Mouse (Mus musculus) adrenal gland, postnatal 36 days (tissue): ENCODE data around the gene Ulk1. TPM values are rescaled to one million over a fixed set of nuclear protein-coding genes. Genes with fewer than 3 reads are reported as not detected.
A peak's percentile ranks its signal among the peaks of the same experiment; 100 is the strongest.
"Not testable (repeated sequence)": the region's sequence is repeated elsewhere in the genome, so short reads cannot be mapped to it uniquely, and the experiment has no call there.

ENCODE experiments used
- DNase-seq, 2 experiments: peaks; one replicate each; pipeline ENCODE4 v3.0.0; 2021; ENCODE audit warnings: mixed read lengths in 1 of 2
- total RNA-seq, 2 experiments: library from RNA; stranded (reverse); gene quantifications; 2 replicates each; pipeline ENCODE4 v1.2.3; 2021

Ulk1 gene
- total RNA-seq, 2 experiments from 2014 or later = 42.5 to 47.1 TPM

DNA sequence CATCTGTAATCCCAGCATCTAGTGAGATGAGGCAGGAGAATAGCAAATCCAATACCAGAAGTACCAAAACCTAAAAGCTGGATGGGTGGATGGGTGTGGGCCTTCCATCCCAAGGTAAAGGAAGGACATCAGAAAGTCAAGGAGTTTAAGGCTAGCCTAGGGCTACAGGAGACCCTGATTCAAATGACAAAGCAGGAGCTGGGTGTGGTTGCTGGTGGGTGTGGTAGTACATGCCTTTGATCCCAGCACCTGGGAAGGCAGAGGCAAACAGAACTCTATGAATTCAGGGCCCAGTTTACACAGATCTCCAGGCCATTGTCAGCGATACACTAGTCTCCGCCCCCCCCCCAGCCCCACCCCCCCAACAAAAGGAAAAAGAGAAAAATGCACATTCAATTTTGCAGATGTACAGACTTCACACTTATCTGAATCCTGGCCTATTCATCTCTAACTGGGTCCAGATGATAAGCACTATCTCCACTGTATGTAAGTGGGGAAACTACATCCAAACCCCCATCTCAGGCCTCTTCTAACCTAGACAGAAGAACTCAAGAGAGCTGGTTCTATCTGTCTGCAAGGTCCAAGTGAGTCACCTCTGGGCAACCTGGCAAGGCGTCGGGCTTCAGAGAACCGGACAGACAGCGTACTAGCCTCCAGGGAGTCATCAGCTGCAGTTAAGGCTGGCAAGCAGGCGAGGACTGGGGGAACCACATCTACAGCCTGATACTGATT, 5.7 kb downstream of the Ulk1 start:
- no peak for DNase-seq

- DNase-seq = no peak
These were observed 7.1 kb downstream of the Ulk1 start for GRCm38 (mm10) chr5:110802809-110803208.

GRCm38 (mm10) chr5:110802186-110802585, 7.7 kb downstream of the Ulk1 start:
- DNase-seq = no peak

- DNase-seq = no peak
These were observed 8.8 kb downstream of the Ulk1 start for GRCm38 (mm10) chr5:110801036-110801624.

GRCm38 (mm10) chr5:110797696-110798095, 12.2 kb downstream of the Ulk1 start:
- DNase-seq = peak; percentile 34 to 49

DNA sequence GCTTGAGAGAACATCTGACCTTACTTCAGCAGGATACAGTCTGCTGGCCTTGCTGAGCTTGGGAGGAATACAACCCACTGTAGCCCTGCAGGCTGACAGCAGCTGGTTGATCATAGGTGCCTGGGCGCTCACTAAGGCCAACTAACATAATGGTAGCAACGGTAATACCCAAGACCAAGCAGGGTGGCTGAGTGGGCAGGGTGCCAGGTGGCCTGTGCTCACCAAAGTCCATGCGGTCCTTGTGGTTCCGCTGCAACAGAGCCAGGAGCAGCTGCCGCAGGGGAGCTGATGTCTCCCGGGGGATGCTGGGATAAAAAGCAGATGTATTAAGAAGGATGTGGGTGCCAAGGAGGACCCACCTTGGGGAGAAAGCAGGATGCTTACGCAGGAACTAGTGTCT, 15.5 kb downstream of the Ulk1 start:
- DNase-seq = no peak

- peak in 1 of 2 experiments; percentile 40 for DNase-seq
These were observed 21.2 kb downstream of the Ulk1 start for GRCm38 (mm10) chr5:110788684-110789083.

DNA sequence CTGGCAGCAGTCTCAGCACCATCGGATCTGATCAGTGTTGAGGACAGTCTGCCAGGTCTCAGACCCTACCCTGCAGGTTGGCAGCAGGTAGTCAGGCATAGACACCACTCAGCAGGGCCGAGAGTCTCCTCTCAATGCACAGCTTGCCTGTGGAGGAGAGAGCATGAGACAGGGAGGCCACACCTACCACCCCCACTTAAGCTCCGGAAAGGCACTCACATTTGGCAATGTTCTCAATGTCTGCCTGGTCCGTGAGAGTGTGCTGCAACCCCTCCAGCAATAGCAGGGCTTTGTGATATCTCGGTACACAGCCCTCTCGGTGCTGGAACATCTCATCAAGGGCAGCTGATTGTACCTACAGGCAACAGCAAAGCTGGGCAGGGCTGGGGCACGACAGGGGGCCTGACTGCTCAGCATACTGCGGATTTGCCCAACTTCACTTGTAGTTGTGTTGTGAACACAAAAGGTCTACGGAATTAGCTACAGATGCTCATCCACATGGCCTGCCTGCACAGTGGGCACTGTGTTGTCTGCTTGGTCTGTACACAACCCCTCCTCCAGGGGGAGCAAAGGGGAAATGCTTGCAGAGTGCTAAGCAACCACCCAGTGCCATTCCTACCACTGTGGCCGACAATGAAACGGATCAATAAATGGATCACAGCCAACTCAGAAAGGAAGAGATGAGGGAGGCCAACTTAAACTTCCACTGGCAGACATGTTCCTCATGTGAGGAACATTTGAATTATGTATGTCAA, 23.6 kb downstream of the Ulk1 start:
- DNase-seq = no peak

DNA sequence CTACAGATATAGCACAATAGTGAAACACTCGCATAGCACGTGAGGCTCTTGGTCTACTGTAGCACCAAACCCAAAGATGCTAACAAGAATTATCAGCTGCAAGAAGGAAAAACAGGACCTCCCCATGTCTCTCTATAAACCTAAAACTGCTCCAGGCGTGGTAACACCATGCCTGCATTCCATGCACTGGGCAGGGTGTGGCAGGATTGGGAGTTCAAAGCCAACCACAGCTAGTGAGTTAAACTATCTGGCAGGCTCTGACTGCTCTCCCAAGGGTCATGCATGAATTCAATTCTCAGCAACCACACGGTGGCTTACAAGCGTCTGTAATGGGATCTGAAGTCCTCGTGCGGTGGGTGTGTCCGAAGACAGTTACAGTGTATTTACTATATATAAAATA, 26.7 kb downstream of the Ulk1 start:
- no peak for DNase-seq

DNA sequence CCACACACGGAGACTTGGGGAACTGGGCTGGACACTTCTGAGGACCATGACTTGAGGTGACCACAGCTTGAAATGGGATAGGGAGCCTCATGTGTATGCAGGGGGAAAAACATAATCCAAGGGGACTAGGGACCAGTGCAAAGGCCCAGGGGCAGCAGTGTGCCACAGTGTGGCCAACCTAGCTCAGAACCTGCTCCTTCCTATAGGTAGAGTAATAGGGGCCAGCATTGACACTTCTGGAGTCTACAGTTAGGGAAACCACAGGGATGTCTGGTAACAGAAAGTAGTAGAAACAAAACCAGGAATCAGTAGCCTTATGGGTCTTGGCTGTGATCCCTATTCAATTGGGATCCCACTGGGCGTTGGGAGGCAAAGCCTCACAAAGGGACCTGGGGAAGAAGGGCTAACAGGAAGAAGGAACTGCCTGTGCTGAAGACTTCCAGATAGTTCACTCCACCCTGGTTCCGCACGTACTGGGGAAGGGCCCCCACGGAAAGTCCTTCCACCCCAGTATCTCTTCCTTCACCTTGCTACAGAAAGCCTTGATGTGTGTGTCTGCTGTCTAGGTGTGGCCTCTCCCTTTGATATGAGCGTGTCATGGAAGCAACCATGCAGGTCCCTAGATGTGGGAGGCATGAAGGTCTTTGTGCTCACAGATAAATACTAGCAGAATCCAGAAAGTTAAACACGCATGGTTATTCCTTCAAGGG, 28.2 kb downstream of the Ulk1 start:
- no peak for DNase-seq

DNA sequence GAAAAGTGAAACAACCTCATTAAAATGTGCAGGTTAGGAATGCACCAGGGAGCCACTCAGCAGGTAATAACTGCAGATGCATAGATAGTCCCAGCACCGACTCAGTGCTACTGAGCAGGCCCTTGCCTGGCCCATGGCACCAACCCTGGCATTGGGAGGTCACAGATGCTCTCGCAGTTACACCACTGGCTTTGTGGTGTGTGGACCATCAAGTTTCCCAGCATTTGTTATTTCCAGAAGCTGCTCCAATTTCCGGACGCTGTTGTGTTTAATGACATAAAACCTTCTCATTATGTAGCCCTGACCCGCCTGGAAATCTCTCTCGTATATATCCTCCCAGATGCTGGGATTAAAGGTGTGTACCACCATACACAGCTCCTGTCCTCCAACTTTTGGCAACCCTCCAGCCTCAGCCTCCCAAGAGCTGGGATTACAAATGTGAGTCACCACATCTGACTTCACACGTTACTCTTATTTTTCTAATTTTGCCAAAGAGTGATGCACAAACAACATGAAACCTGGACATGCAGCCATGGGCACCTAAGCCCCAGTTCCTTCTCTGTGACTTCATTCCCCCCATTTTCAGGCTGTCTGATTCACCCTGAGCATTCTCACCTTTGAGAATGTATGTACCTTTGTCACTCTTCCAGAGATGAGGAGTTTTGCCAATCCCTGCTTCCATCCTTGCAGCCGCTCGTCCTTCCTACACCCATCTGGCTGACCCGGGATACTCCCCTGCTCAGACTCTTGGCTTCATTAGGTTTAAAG, 29.0 kb downstream of the Ulk1 start:
- no peak for DNase-seq

DNA sequence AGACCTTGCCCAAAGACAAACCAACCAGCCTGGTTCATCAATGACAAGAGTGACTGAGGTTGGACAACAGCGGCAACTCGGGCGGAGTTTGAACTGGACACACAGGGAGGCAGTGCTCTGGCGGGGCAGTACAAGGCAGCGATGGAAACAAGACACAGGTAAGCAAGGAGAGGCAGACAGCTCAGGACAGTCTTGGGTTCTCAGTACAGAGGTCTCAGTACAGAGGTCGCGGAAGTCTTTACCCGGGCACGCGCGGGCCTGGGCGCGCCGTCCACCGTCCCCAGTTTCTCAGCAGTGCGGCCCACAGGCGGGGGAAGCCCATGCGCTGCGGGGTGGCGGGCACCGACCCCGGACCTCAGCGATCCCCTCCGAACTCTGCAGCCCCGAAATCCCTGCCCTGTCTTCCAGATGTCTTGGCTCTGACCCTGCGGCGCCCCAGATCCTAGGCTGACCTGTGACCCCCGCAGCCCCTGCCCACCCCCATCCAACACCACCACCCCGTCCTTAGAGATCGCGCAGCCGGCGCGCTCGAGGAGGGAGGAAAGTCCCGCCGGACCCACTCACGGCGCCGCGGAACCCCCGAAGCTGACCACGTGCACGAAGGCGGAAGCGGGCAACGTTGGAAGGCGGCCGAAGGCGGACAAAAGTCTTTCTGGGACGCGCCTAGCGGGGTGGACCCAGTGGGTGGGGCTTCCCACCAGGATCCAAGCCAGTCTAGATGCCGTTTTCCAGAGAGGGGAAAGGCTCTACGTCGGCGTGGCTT, 29.7 kb downstream of the Ulk1 start, which contains the start of gene Pus1:
Gene Pus1, minus strand, starts transcription at position 662 of the 763 bp plus-strand sequence.
- DNase-seq = peak; percentile 97 to 98

DNA sequence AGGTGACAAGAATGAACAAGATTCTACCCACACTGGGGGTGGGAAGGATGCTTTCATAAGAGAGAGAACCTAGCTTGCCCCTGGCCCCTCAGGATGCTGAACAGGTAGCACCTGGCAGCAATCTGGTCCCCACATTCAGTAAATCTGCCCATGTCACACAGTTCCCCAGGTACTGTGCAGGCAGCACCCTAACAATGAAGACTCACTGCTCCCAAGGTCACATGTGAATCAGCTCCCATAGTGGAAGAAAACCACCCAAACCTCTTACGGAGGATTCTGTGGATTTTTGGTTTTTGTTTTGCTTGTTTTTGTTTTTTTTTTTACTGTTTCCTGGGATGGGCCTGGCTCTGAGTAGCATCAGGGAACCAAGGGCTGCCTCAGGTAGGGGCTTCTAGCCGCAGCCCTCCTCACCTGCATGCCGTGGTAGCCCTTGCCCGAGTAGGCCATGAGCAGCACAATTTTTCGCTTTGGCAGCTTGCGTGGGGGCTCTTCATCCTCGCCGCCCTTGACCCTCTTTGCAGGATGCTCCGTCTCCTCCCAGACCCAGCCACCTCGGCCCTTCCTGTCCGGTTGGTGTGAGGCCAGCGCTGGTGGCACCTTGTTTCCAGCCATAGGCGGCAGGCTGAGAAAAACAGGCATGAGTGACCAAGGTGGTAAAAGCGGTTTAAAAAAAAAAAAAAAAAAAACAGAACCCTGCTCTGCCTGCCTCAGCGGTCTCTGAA, 30.5 kb downstream of the Ulk1 start:
- peak; percentile 31 to 33 for DNase-seq

GRCm38 (mm10) chr5:110778263-110778662, 31.6 kb downstream of the Ulk1 start:
- DNase-seq = no peak

GRCm38 (mm10) chr5:110776141-110776540, 33.8 kb downstream of the Ulk1 start:
- no peak for DNase-seq

DNA sequence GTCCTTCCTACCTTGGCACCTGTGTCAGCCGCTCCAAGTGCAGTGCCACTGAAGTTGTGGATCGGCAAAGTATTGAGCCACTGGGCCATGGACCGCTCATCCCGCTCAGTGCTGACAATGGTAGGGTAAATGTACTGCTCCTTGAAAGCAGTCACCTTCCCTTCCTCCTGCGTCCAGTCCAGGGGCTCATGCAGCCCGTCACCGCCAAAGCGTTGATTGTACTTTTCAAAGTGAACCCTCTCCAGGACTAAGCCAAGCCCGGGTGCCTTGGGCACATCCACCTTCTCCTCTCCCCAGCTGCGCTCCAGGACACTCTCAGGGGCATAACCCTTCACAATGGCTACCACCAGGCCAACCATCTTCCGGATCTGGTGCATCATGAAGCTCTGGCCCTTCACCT, 35.4 kb downstream of the Ulk1 start:
- no peak for DNase-seq

DNA sequence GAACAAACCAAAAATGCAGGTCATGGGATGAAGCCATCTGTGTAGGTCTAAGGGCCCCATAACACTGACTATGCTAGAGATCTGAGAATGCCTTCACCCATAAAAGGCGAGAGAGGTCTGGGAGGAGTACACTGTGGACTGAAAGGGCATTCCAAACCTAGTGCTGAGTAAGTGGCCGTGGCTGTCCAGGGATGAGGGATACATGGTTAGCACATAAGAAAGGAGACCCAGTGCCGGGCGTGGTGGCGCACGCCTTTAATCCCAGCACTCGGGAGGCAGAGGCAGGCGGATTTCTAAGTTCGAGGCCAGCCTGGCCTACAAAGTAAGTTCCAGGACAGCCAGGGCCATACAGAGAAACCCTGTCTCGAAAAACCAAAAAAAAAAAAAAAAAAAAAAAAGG, 37.0 kb downstream of the Ulk1 start:
- not testable (repeated sequence) for DNase-seq

DNA sequence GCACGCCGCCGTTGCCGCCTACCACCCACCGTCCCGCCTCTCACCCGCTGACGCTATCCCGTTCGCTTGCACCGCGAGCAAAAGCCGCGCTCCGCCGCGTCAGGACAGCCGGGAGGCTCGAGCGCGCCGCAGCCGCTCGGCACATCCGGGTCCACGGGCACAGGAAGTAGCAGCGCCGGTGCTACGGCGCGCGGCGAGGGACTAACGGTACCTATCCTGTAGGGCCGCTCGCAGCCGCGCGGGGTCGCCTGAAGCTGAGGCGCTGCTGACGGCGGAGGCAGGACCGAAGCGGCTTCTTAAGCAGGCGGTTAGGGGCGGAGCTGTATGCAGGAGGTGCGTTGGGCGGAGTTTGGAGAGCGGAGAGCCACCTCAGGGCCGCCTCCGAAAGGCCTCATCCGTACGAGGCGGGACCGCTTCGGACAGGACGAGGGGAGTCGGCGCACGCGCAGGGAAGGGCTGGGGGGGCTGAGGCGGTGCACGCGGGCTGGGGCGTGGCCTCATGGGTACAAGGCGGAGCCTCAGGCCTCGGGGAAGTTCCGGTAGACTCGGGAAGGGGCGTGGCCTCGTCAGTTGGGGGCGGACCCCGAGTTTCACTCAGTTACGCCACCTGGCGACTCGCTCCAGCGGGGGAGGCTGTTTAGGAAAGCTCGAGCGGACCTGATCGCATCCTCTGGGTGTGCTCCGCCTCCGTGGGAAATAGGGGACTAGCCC, 39.3 kb downstream of the Ulk1 start, which contains the start of gene Ep400:
Gene Ep400, minus strand, starts transcription at position 270 of the 711 bp plus-strand sequence.
- DNase-seq = peak; percentile 100

DNA sequence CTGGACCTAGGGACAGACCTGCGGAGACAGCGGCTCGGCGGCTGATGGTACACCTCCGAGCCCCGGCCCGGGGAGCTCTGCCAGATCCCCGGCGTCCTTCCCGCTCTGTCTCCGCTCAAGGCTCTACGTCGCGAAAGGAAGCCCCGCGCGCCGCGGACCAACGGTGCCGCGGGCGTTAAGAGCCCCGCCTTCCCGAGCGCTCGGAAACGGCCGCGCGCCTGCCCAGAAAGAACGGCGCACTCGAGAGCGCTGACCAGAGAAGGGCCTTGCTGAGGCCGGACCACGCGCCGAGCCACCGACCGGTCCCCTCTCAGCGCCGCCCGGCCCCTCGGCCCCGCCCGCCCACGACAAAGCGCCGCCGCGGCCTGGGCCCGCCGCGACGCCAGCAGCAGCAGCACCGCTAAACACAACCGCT, 39.9 kb downstream of the Ulk1 start:
- DNase-seq = no peak
